Mouse (Mus musculus) bone marrow macrophage, adult 2 months (primary cell): ENCODE measurements around the gene Rad51b.

ENCODE experiments used
- CTCF ChIP-seq: IDR thresholded peaks from 2 replicates; pipeline ENCODE4 v1.5.1; 2012; ENCODE audit warnings: low read depth, mild to moderate bottlenecking, low read length, moderate library complexity
- POLR2A ChIP-seq: IDR thresholded peaks from 2 replicates; pipeline ENCODE4 v1.6.1; 2012; ENCODE audit warnings: mild to moderate bottlenecking, low read depth, low read length, borderline replicate concordance

- TF ChIP-seq CTCF (no peak), POLR2A (no peak)
Measured at GRCm38 (mm10) chr12:79534778-79535177, 237.7 kb downstream of the Rad51b start.
